Mouse (Mus musculus) kidney, adult 2 months (tissue): ENCODE data around the gene Cit.
A peak's percentile ranks its signal among the peaks of the same experiment; 100 is the strongest.

Source experiments
- CTCF ChIP-seq: fragments of 200-500 bp; conservative IDR thresholded peaks from 2 replicates; pipeline ENCODE4 v1.5.1; 2011; ENCODE audit warnings: low read depth, mild to moderate bottlenecking, control low read depth, low read length, moderate library complexity, mixed read lengths; ENCODE audit not compliant: insufficient read depth, insufficient read length
- POLR2A ChIP-seq: fragments of 200-500 bp; IDR thresholded peaks from one replicate; pipeline ENCODE4 v1.6.1; 2011; ENCODE audit warnings: low read depth, low read length, control low read depth

DNA sequence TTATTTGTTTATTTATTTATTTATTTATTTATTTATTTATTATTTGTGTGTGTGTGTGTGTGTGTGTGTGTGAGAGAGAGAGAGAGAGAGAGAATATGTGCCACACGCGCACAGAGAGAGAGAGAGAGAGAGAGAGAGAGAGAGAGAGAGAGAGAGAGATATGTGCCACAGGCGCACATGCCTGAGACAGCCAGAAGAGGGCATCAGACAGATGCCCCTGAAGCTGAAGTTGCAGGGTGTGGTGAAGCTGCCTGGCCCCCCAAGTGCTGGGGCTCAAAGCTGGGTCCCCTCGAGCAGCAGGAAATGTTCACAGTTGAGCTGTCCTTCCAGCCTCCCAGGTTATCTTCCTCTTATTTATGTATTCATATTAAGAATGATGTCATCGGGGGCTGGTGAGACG, 32.3 kb downstream of the Cit start:
- no peak for TF ChIP-seq POLR2A
- TF ChIP-seq CTCF = peak; percentile 29; the same call in 1 of the 2 replicates
